Mouse (Mus musculus) lung, postnatal 0 days (tissue): ENCODE results near the gene Farsa. TPM values are rescaled to one million over a fixed set of nuclear protein-coding genes. Genes with fewer than 3 reads are reported as not detected.
A peak's percentile ranks its signal among the peaks of the same experiment; 100 is the strongest.

Experiments
- ATAC-seq: fragments of 200-750 bp; cut with Nextera tagmentation; 2 replicates; pipeline ENCODE4 v1.8.0; 2017; ENCODE audit warnings: moderate library complexity
- DNase-seq: peaks from one replicate; pipeline ENCODE4 v3.0.0-alpha.2; 2016; ENCODE audit warnings: low spot score
- H3K27ac ChIP-seq: fragments of 300-500 bp; sonication (generic); 2 replicates; pipeline ENCODE4 v1.5.1; 2014; ENCODE audit warnings: antibody characterized with exemption, mild to moderate bottlenecking, low read length, mixed read lengths
- H3K27me3 ChIP-seq: fragments of 300-500 bp; sonication (generic); replicated peaks from 2 replicates; pipeline ENCODE4 v1.6.1; 2014; ENCODE audit warnings: low read length, mixed read lengths; ENCODE audit not compliant: insufficient read depth
- H3K36me3 ChIP-seq: fragments of 300-500 bp; sonication (generic); 2 replicates; pipeline ENCODE4 v1.6.1; 2014; ENCODE audit warnings: low read length, mixed read lengths; ENCODE audit not compliant: insufficient read depth
- H3K4me1 ChIP-seq: fragments of 300-500 bp; sonication (generic); 2 replicates; pipeline ENCODE4 v1.6.1; 2014; ENCODE audit warnings: antibody characterized with exemption, low read depth, low read length, mixed read lengths; ENCODE audit not compliant: insufficient read depth
- H3K4me2 ChIP-seq: fragments of 300-500 bp; sonication (generic); replicated peaks from 2 replicates; pipeline ENCODE4 v1.6.1; 2014; ENCODE audit warnings: low read depth, mild to moderate bottlenecking, low read length, moderate library complexity, mixed read lengths
- H3K4me3 ChIP-seq: fragments of 300-500 bp; sonication (generic); 2 replicates; pipeline ENCODE4 v1.5.1; 2014; ENCODE audit warnings: low read depth, low read length
- H3K9ac ChIP-seq: fragments of 300-500 bp; sonication (generic); replicated peaks from 2 replicates; pipeline ENCODE4 v1.6.1; 2014; ENCODE audit warnings: low read depth, mild to moderate bottlenecking
- H3K9me3 ChIP-seq: fragments of 300-500 bp; sonication (generic); 2 replicates; pipeline ENCODE4 v1.6.1; 2016; ENCODE audit warnings: low read length, mixed read lengths
- CTCF ChIP-seq: IDR thresholded peaks from 2 replicates; pipeline ENCODE4 v1.5.1; 2016; ENCODE audit warnings: antibody characterized with exemption, mild to moderate bottlenecking
- EP300 ChIP-seq: IDR thresholded peaks from 2 replicates; pipeline ENCODE4 v1.6.1; 2016; ENCODE audit warnings: antibody characterized with exemption, mild to moderate bottlenecking, control low read depth
- WGBS: fragments of 180-500 bp; shearing (Covaris S2); extraction: QIAGEN DNeasy Blood & Tissue Kit; methylation state at CpG from one replicate; pipeline ENCODE4 v1.1.7; 2014; 5-methylcytosine and 5-hydroxymethylcytosine counted together
- polyA plus RNA-seq: library from polyadenylated mRNA; unstranded; fragments of >200 nt; fragmentation: Nextera tagmentation; extraction: Ambion mirVana; gene quantifications from 2 replicates; pipeline ENCODE4 v1.2.1, GENCODE M21; 2015

Gene Farsa
- polyA plus RNA-seq, 1 experiment from 2014 or later: 44.0 TPM

GRCm38 (mm10) chr8:84871376-84872308, 14.9 kb downstream of the Farsa start, which contains the start of gene Syce2:
Syce2 (plus strand) TSS chr8:84872111.
- no peaks in the 10 kb centered on the region for H3K27me3 ChIP-seq
- 12% methylated on average over 40 of the region's 46 CpGs for WGBS
- H3K36me3 ChIP-seq: peaks cover 8% of the 10 kb centered on the region; the same call in 1 of the 2 replicates
- no peaks in the 10 kb centered on the region for H3K9me3 ChIP-seq
- ATAC-seq: peak; percentile 90
- peak; percentile 56 for TF ChIP-seq CTCF
- no peak for TF ChIP-seq EP300
- peak within 1 kb of the TSS; percentile 91 for H3K4me2 ChIP-seq
- no peak within 1 kb of the TSS for H3K27ac ChIP-seq
- peaks cover 7% of the 10 kb centered on the region; the same call in 1 of the 2 replicates for H3K4me1 ChIP-seq
- no peak within 1 kb of the TSS; the same call in 1 of the 2 replicates for H3K9ac ChIP-seq
- H3K4me3 ChIP-seq: peak within 1 kb of the TSS; percentile 45
- DNase-seq: peak; percentile 80

- no peak overlapping the region for H3K27ac ChIP-seq
- WGBS: 2% methylated on average over 49 of the region's 54 CpGs
- peak; percentile 64 for DNase-seq
Observed at GRCm38 (mm10) chr8:84872309-84872965, 15.6 kb downstream of the Farsa start.

GRCm38 (mm10) chr8:84873016-84873415, 16.2 kb downstream of the Farsa start:
- no peak for ATAC-seq
- 55% methylated on average over 4 of the region's 4 CpGs for WGBS

More at GRCm38 (mm10) chr8:84872309-84872965, 15.6 kb downstream of the Farsa start:
- no peaks in the 10 kb centered on the region for H3K9me3 ChIP-seq
- peak; percentile 60 for ATAC-seq
- no peak overlapping the region; the same call in 1 of the 2 replicates for H3K9ac ChIP-seq
- TF ChIP-seq CTCF (no peak), EP300 (no peak)
- peak overlapping the region; percentile 45 for H3K4me3 ChIP-seq
- H3K27me3 ChIP-seq: no peaks in the 10 kb centered on the region
- peaks cover 7% of the 10 kb centered on the region; the same call in 1 of the 2 replicates for H3K4me1 ChIP-seq
- peaks cover 8% of the 10 kb centered on the region; the same call in 1 of the 2 replicates for H3K36me3 ChIP-seq
- peak overlapping the region; percentile 91 for H3K4me2 ChIP-seq

GRCm38 (mm10) chr8:84874339-84874738, 17.6 kb downstream of the Farsa start:
- H3K27ac ChIP-seq: no peak overlapping the region
- 74% methylated on average over 3 of the region's 3 CpGs for WGBS
- no peak for TF ChIP-seq EP300
- TF ChIP-seq CTCF: no peak
- H3K4me2 ChIP-seq: no peak overlapping the region
- no peaks in the 10 kb centered on the region for H3K36me3 ChIP-seq
- DNase-seq: no peak
- H3K4me1 ChIP-seq: peaks cover 7% of the 10 kb centered on the region; the same call in 1 of the 2 replicates
- H3K27me3 ChIP-seq: no peaks in the 10 kb centered on the region
- H3K4me3 ChIP-seq: no peak overlapping the region
- ATAC-seq: no peak
- H3K9ac ChIP-seq: no peak overlapping the region
- no peaks in the 10 kb centered on the region for H3K9me3 ChIP-seq

More at GRCm38 (mm10) chr8:84873016-84873415, 16.2 kb downstream of the Farsa start:
- Histone ChIP-seq H3K36me3 (peaks cover 4% of the 10 kb centered on the region; the same call in 1 of the 2 replicates), H3K9ac (no peak overlapping the region), H3K27me3 (no peaks in the 10 kb centered on the region), H3K9me3 (no peaks in the 10 kb centered on the region), H3K27ac (no peak overlapping the region), H3K4me3 (no peak overlapping the region), H3K4me1 (peaks cover 7% of the 10 kb centered on the region; the same call in 1 of the 2 replicates), H3K4me2 (peak overlapping the region; percentile 91)
- no peak for TF ChIP-seq EP300
- no peak for TF ChIP-seq CTCF
- DNase-seq: no peak

GRCm38 (mm10) chr8:84877297-84878035, 20.7 kb downstream of the Farsa start:
- TF ChIP-seq EP300 (no peak), CTCF (no peak)
- WGBS: 70% methylated on average over 3 of the region's 3 CpGs

More at GRCm38 (mm10) chr8:84877297-84878035, 20.7 kb downstream of the Farsa start:
- Histone ChIP-seq H3K27ac (no peak overlapping the region), H3K9ac (no peak overlapping the region), H3K27me3 (no peaks in the 10 kb centered on the region), H3K4me1 (peaks cover 3% of the 10 kb centered on the region; the same call in 1 of the 2 replicates), H3K9me3 (no peaks in the 10 kb centered on the region), H3K36me3 (no peaks in the 10 kb centered on the region), H3K4me2 (no peak overlapping the region), H3K4me3 (no peak overlapping the region)
- DNase-seq (no peak), ATAC-seq (no peak)
